Mouse (Mus musculus): Measurements from ENCODE around the gene Gm10058. TPM values are rescaled to one million over a fixed set of nuclear protein-coding genes. Genes with fewer than 3 reads are reported as not detected.
"Not testable (repeated sequence)": the region's sequence is repeated elsewhere in the genome, so short reads cannot be mapped to it uniquely, and the experiment has no call there.

The Gm10058 gene
- not detected in 2 replicates for polyA plus RNA-seq (2016; fragmentation: Nextera tagmentation; extraction: Ambion mirVana)

DNA sequence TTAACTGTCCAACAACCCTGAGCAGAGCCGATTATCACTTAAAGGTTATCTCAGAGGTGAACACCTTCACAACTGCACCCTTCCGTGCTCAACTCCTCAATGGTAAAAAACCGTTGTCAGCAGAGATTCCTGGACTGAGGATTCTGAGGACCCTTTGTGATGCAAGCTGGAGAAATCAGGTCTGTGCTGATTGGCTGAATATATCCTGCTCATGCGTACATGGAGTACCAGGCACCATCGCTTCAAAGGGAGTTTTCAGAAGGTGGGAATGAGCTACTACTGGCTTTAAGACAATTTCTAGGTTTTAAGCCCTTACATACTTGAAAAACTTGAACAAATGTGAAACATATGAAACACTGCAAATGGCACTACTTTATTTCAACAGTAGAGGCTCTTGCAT is at the start of gene Gm10058:
Gene Gm10058 (minus strand): TSS at position 101 of the 400 bp plus-strand sequence.
- not testable (repeated sequence) for H3K27ac ChIP-seq; H3K27me3 ChIP-seq (ENCODE audit: low read depth, poor library complexity, severe bottlenecking); H3K4me3 ChIP-seq; H3K36me3 ChIP-seq; DNase-seq (ENCODE audit: low spot score); H3K9me3 ChIP-seq (replicated peaks); H3K4me1 ChIP-seq
- WGBS: no CpG with 5 or more reads among the region's 5 CpGs

Data from limb, embryonic 10.5 days (tissue).